Mouse (Mus musculus): ENCODE data around the gene Krtap7-1. TPM values are rescaled to one million over a fixed set of nuclear protein-coding genes. Genes with fewer than 3 reads are reported as not detected.

Krtap7-1 gene
- polyA plus RNA-seq (2014; fragmentation: Illumina TruSeq; extraction: RNeasy Lipid Tissue Mini Kit (QIAGEN cat#74804); ENCODE audit: insufficient read depth, low read depth, low replicate concordance) = not detected

GRCm38 (mm10) chr16:89508223-89508622 lies at the start of gene Krtap7-1:
Krtap7-1 (minus strand) TSS chr16:89508323.

GRCm38 (mm10) chr16:89487852-89488251 lies 20.3 kb downstream of the Krtap7-1 start, which contains the start of gene Krtap8-1:
Krtap8-1 (minus strand) TSS chr16:89487952.

Other genes starting within 250 kb of the Krtap7-1 start
- not detected for gene Krtap21-1, start 104.5 kb downstream of the Krtap7-1 start, polyA plus RNA-seq (2014; fragmentation: Illumina TruSeq; extraction: RNeasy Lipid Tissue Mini Kit (QIAGEN cat#74804); ENCODE audit: insufficient read depth, low read depth, low replicate concordance)
- not detected for gene Krtap6-2, start 88.2 kb downstream of the Krtap7-1 start, polyA plus RNA-seq (2014; fragmentation: Illumina TruSeq; extraction: RNeasy Lipid Tissue Mini Kit (QIAGEN cat#74804); ENCODE audit: insufficient read depth, low read depth, low replicate concordance)
- gene Krtap8-1, start 20.4 kb downstream of the Krtap7-1 start, polyA plus RNA-seq (2014; fragmentation: Illumina TruSeq; extraction: RNeasy Lipid Tissue Mini Kit (QIAGEN cat#74804); ENCODE audit: insufficient read depth, low read depth, low replicate concordance) = not detected
- not detected for gene Krtap11-1, start 62.9 kb upstream of the Krtap7-1 start, polyA plus RNA-seq (2014; fragmentation: Illumina TruSeq; extraction: RNeasy Lipid Tissue Mini Kit (QIAGEN cat#74804); ENCODE audit: insufficient read depth, low read depth, low replicate concordance)

All from lung, adult 10 weeks (tissue).